Mouse (Mus musculus): ENCODE measurements around the gene Gm10318. TPM values are rescaled to one million over a fixed set of nuclear protein-coding genes. Genes with fewer than 3 reads are reported as not detected.

The Gm10318 gene
- not detected for total RNA-seq (2021)

- no peak for DNase-seq (ENCODE audit: extremely low spot score in 1 of 2, low spot score in 2 of 2)
- intact Hi-C loops (cut with DNase I), result no loop called here
Measured at GRCm38 (mm10) chr10:77852559-77852958, at the start of gene Gm10318. Gene Gm10318, plus strand, starts transcription at chr10:77852859.

DNA sequence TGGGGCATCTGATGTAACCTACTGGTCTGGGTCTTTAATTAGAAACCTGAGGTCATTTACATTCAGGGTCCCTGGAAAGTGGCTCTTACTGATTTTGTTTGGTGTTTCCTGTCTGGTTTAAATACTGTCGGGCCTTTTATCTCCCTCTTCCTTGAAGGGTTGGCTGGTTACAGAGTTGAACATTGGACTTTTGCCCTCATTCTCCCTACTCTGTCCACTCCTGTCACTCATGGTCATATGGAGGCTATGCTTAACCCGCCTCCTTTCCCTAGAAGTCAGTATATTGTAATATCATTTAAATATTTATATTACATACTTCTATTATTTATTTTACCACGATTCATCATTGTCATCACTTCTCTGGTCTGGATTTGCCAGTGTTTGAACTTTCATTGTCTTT is 48.6 kb upstream of the Gm10318 start:
- DNase-seq (ENCODE audit: extremely low spot score in 1 of 2, low spot score in 2 of 2), result no peak
- intact Hi-C loops (cut with DNase I), result no loop called here

GRCm38 (mm10) chr10:77811743-77812142 is 40.9 kb upstream of the Gm10318 start, which contains the start of gene Gm9507:
Gene Gm9507, minus strand, starts transcription at chr10:77811843.
- DNase-seq (ENCODE audit: extremely low spot score in 1 of 2, low spot score in 2 of 2), result no peak
- intact Hi-C loops (cut with DNase I), result no loop called here

DNA sequence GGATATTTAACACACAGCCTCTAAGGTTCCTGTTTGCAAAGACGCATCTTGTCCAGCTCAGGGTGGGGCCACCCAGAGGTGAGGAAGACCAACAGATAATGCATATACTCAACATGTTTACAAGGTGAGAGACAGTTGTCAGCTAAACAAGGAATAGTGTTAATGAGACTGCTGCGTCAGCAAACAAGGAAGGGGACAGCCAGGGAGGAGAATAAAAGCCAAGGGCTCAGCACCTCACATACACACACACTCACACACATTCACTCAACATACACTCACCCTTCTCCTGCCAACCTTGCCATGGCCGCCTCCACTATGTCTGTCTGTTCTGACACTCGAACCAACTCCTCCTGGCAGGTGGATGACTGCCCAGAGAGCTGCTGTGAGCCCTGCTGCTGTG is 38.3 kb upstream of the Gm10318 start, which contains the start of gene Gm2696:
Gm2696 (plus strand) TSS at position 301 of the 400 bp plus-strand sequence.
- DNase-seq (ENCODE audit: extremely low spot score in 1 of 2, low spot score in 2 of 2), result no peak

GRCm38 (mm10) chr10:77815514-77815913 is 37.1 kb upstream of the Gm10318 start:
- no peak for DNase-seq (ENCODE audit: extremely low spot score in 1 of 2, low spot score in 2 of 2)
- intact Hi-C loops (cut with DNase I), result no loop called here

More for the DNA sequence above, 38.3 kb upstream of the Gm10318 start, which contains the start of gene Gm2696:
- intact Hi-C loops (cut with DNase I), result no loop called here

GRCm38 (mm10) chr10:77818523-77818922 is 34.1 kb upstream of the Gm10318 start:
- DNase-seq (ENCODE audit: extremely low spot score in 1 of 2, low spot score in 2 of 2), result no peak
- intact Hi-C loops (cut with DNase I), result no loop called here

DNA sequence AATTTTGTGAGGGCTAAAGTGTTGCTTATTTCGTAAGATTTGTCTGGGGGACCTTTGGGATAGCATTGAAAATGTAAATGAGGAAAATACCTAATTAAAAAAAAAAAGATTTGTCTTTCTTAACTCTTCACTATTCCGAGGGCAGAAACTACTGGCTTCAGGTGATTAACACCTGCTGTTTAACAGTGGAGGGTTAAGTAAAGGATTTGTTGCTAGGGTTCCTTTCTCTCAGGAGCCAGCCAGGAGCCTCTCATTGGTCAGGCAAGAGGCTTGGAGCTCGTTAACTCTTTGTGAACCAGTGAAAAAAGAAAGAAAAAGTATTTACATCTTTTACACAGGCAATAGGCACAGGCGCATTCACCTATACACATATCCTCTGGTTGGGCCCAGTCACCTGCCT is 33.5 kb upstream of the Gm10318 start:
- DNase-seq (ENCODE audit: extremely low spot score in 1 of 2, low spot score in 2 of 2), result no peak
- intact Hi-C loops (cut with DNase I), result no loop called here

- intact Hi-C loops (cut with DNase I), result no loop called here
- no peak for DNase-seq (ENCODE audit: extremely low spot score in 1 of 2, low spot score in 2 of 2)
Measured at GRCm38 (mm10) chr10:77826951-77827350, 25.7 kb upstream of the Gm10318 start, which contains the start of gene Krtap10-4. Gene Krtap10-4, minus strand, starts transcription at chr10:77827095.

- DNase-seq (ENCODE audit: extremely low spot score in 1 of 2, low spot score in 2 of 2), result no peak
- intact Hi-C loops (cut with DNase I), result no loop called here
Measured at GRCm38 (mm10) chr10:77835647-77836046, 17.0 kb upstream of the Gm10318 start, which contains the start of gene Krtap10-10. Gene Krtap10-10, plus strand, starts transcription at chr10:77835947.

GRCm38 (mm10) chr10:77839006-77839405 is 13.7 kb upstream of the Gm10318 start:
- intact Hi-C loops (cut with DNase I), result no loop called here
- no peak for DNase-seq (ENCODE audit: extremely low spot score in 1 of 2, low spot score in 2 of 2)

DNA sequence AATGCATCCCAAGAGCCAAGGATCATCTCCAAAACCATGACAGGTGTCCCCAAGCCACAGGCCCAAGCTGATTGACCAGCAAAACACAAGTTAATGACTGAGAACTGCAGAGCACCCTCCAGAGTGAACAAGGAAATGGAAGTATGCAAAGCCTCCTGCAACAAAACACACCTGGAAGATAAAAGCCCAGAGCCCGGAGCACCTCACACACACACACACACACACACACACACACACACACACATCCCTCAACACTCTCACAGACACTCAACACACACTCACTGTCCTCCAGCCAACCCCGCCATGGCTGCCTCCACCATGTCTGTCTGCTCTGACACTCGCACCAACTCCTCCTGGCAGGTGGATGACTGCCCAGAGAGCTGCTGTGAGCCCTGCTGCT is 6.2 kb upstream of the Gm10318 start, which contains the start of gene Gm36176:
Gm36176 (plus strand) TSS at position 301 of the 400 bp plus-strand sequence.
- no peak for DNase-seq (ENCODE audit: extremely low spot score in 1 of 2, low spot score in 2 of 2)
- intact Hi-C loops (cut with DNase I), result no loop called here

- intact Hi-C loops (cut with DNase I), result no loop called here
- no peak for DNase-seq (ENCODE audit: extremely low spot score in 1 of 2, low spot score in 2 of 2)
Measured at GRCm38 (mm10) chr10:77846961-77847360, 5.7 kb upstream of the Gm10318 start.

- intact Hi-C loops (cut with DNase I), result no loop called here
- DNase-seq (ENCODE audit: extremely low spot score in 1 of 2, low spot score in 2 of 2), result no peak
Measured at GRCm38 (mm10) chr10:77847538-77847937, 5.1 kb upstream of the Gm10318 start.

GRCm38 (mm10) chr10:77861675-77862074 is 9.0 kb downstream of the Gm10318 start, which contains the start of gene Gm3285:
Gene Gm3285, plus strand, starts transcription at chr10:77861975.
- intact Hi-C loops (cut with DNase I), result no loop called here
- DNase-seq (ENCODE audit: extremely low spot score in 1 of 2, low spot score in 2 of 2), result no peak

DNA sequence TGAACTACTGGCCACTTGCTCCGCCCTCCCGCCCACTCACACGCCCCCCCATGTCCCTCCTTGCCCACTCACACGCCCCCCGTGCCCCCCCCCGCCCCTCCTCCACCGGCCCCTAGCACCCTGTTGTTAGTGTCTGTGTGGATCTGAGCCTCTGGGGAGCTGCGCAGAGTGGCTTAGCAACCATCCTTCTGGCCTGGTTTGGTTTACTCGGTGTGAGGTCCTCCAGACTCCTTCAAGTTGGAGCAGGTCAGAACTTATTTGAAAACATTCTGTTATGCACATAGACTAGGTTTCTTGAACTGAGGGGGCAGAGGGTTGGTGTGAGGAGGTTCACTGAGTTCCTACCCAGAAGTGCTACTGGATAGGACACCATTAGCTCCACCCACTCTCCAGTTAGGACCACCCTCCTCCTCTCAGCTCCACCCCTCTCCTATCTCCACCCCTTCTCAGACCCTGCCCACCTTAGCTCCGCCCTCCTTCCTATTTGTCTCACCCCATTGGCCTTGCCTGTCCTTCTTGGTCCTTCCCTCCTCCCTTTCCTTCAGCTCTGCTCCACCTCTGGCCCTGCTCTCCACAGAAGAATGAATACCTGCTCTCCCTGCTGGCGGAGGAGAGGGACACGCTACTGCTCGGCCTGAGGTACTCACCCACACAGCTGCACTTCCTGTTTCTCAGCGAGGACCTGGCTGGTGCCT is 11.6 kb downstream of the Gm10318 start:
- intact Hi-C loops (cut with DNase I), result no loop called here

DNA sequence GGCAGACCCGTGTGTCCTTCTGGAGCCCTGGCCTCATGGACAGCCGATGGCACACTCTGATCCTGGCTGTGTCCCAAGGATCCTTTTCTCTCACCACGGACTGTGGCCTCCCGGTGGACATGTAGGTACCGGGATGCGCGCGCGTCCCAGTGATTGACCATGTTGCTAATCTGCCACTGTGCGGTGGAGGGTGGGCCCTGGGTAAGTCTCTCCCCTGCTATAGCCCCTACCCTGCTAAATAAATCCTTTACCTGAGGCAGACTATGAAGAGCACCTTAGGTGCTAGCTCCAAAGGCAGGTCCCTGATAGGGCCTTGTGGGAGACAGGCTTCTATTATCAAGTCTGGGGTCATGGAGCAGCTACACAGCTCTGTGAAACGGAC is 12.1 kb downstream of the Gm10318 start:
- intact Hi-C loops (cut with DNase I), result no loop called here
- DNase-seq (ENCODE audit: extremely low spot score in 1 of 2, low spot score in 2 of 2), result no peak

More for the DNA sequence above, 11.6 kb downstream of the Gm10318 start:
- DNase-seq (ENCODE audit: extremely low spot score in 1 of 2, low spot score in 2 of 2), result no peak

DNA sequence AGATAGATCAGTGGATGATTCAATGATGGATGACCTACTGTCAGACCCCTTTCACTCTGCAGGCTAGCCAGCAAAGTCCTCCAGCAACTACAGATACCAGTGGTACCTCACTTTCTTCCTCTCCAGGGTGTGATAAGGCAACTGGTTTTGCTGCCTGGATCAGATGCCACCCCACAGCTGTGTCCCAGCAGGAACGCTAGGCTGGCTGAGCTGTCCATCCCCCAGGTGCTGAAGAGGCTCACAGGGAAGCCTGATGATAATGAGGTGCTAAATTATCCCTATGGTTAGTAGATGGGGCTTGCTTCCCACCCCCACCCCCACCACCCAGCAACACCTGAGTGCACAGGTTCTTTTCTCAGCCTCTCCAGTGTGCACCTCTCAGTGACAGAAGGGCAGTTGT is 14.9 kb downstream of the Gm10318 start:
- no peak for DNase-seq (ENCODE audit: extremely low spot score in 1 of 2, low spot score in 2 of 2)
- intact Hi-C loops (cut with DNase I), result no loop called here

- intact Hi-C loops (cut with DNase I), result no loop called here
- DNase-seq (ENCODE audit: extremely low spot score in 1 of 2, low spot score in 2 of 2), result no peak
Measured at GRCm38 (mm10) chr10:77869651-77870050, 17.0 kb downstream of the Gm10318 start.

- intact Hi-C loops (cut with DNase I), result loop anchor here (5.0 kb wide), 1 partner anchor 242 kb away; no protein-coding TSS in a partner anchor
- DNase-seq (ENCODE audit: extremely low spot score in 1 of 2, low spot score in 2 of 2), result no peak
Measured at GRCm38 (mm10) chr10:77878985-77879384, 26.3 kb downstream of the Gm10318 start.

- DNase-seq (ENCODE audit: extremely low spot score in 1 of 2, low spot score in 2 of 2), result no peak
- intact Hi-C loops (cut with DNase I), result loop anchor here (10.0 kb wide), 1 partner anchor 356 kb away; no protein-coding TSS in a partner anchor
Measured at GRCm38 (mm10) chr10:77880305-77880704, 27.6 kb downstream of the Gm10318 start.

Data from left cerebral cortex, postnatal 10 days (tissue).